Mouse (Mus musculus) kidney, embryonic 14.5 days (tissue): ENCODE results near the gene Mrpl16. TPM values are rescaled to one million over a fixed set of nuclear protein-coding genes. Genes with fewer than 3 reads are reported as not detected.
A peak's percentile ranks its signal among the peaks of the same experiment; 100 is the strongest.

Experiments
- ATAC-seq: fragments of 200-750 bp; cut with Nextera tagmentation; 2 replicates; pipeline ENCODE4 v1.8.0; 2017; ENCODE audit warnings: moderate number of reproducible peaks, mild to moderate bottlenecking, moderate TSS enrichment, moderate library complexity; ENCODE audit not compliant: low FRiP score, low TSS enrichment
- H3K27ac ChIP-seq: fragments of 300-500 bp; sonication (generic); 2 replicates; pipeline ENCODE4 v1.5.1; 2014; ENCODE audit warnings: low read depth, mild to moderate bottlenecking, low read length, moderate library complexity, mixed read lengths
- H3K27me3 ChIP-seq: fragments of 300-500 bp; sonication (generic); 2 replicates; pipeline ENCODE4 v1.6.1; 2014; ENCODE audit warnings: mild to moderate bottlenecking, low read length; ENCODE audit not compliant: control insufficient read depth, insufficient read depth
- H3K36me3 ChIP-seq: fragments of 300-500 bp; sonication (generic); 2 replicates; pipeline ENCODE4 v1.6.1; 2014; ENCODE audit warnings: low read length, mixed read lengths; ENCODE audit not compliant: control insufficient read depth, insufficient read depth
- H3K4me1 ChIP-seq: fragments of 300-500 bp; sonication (generic); 2 replicates; pipeline ENCODE4 v1.6.1; 2014; ENCODE audit warnings: low read length, mixed read lengths; ENCODE audit not compliant: control insufficient read depth, insufficient read depth
- H3K4me2 ChIP-seq: fragments of 300-500 bp; sonication (generic); replicated peaks from 2 replicates; pipeline ENCODE4 v1.6.1; 2014; ENCODE audit warnings: low read depth, mild to moderate bottlenecking, low read length
- H3K4me3 ChIP-seq: fragments of 300-500 bp; sonication (generic); 2 replicates; pipeline ENCODE4 v1.5.1; 2014; ENCODE audit warnings: mild to moderate bottlenecking, low read length
- H3K9ac ChIP-seq: fragments of 300-500 bp; sonication (generic); 2 replicates; pipeline ENCODE4 v1.6.1; 2014; ENCODE audit warnings: low read depth, mild to moderate bottlenecking, low read length, moderate library complexity
- H3K9me3 ChIP-seq: fragments of 300-500 bp; sonication (generic); 2 replicates; pipeline ENCODE4 v1.6.1; 2016; ENCODE audit warnings: low read length; ENCODE audit not compliant: control insufficient read depth
- WGBS: fragments of 180-500 bp; shearing (Covaris S2); extraction: QIAGEN DNeasy Blood & Tissue Kit; methylation state at CpG from one replicate; pipeline ENCODE4 v1.1.7; 2014; 5-methylcytosine and 5-hydroxymethylcytosine counted together
- polyA plus RNA-seq: library from polyadenylated mRNA; unstranded; fragments of >200 nt; fragmentation: Nextera tagmentation; extraction: Ambion mirVana; gene quantifications from 2 replicates; pipeline ENCODE4 v1.2.1, GENCODE M21; 2014

Mrpl16 gene
- polyA plus RNA-seq, 1 experiment from 2014 or later = 59.8 TPM

DNA sequence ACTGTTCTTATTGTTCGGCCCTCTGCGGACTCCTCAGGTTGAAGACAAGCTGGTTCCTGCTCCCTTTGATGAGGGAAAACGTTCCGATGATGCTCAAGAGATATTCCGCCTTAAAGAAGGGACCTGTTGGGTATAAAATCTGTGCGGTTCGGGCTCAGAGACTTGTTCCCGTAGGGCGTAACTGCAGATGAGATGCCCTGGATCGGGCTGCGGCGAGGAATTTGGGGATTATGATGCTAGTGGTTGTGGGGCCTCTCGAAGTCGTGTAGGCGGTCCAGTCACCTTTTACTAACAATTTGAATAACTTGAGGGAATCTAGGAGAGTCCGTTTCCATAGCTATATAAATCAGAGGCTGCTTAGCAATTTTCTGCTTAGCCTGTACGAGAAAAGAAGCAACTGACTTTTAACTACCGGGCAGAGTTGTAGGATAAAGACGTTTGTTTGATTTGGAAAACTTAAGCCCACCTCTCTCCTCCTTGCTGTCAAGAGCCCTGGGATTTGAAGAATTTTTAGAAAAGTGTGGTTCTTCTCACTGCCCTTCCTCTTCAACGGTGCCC, 49.0 kb downstream of the Mrpl16 start, which contains the start of gene Stx3:
Gene Stx3, minus strand, starts transcription at position 261 of the 558 bp plus-strand sequence.
- peak within 1 kb of the TSS; percentile 77 for H3K9ac ChIP-seq
- peak within 1 kb of the TSS; percentile 75 for H3K4me3 ChIP-seq
- no peaks in the 10 kb centered on the region; the same call in 1 of the 2 replicates for H3K4me1 ChIP-seq
- H3K27me3 ChIP-seq = no peaks in the 10 kb centered on the region
- H3K9me3 ChIP-seq = no peaks in the 10 kb centered on the region
- peak within 1 kb of the TSS; percentile 94 for H3K4me2 ChIP-seq
- H3K27ac ChIP-seq = peak within 1 kb of the TSS; percentile 62; the same call in 1 of the 2 replicates
- no peak for ATAC-seq
- H3K36me3 ChIP-seq = no peaks in the 10 kb centered on the region
- WGBS = under 1% methylated on average over 20 of the region's 20 CpGs

DNA sequence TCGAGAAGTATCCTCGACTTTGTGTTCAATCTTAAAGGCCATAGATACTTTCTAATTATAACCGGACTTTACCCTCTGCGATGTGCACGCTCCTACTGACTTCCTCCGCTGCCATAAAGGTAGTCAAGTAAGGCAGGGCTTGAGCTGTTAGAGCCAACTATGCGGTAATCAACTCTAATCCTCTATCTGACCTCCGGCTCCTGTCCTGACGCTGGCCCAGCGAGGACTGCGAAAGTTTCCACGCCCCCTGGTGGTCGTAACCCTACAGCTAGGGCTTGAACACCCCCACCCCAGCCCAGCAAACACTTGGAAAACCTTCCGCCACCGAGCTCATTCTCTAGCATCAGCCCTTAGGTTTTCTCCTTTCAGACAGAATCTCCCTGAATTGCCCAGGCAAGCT, 49.6 kb downstream of the Mrpl16 start:
- peak overlapping the region; percentile 75 for H3K4me3 ChIP-seq
- H3K4me2 ChIP-seq = peak overlapping the region; percentile 94
- no peaks in the 10 kb centered on the region for H3K9me3 ChIP-seq
- no peaks in the 10 kb centered on the region for H3K4me1 ChIP-seq
- no peaks in the 10 kb centered on the region for H3K36me3 ChIP-seq
- H3K27ac ChIP-seq = no peak overlapping the region
- no peaks in the 10 kb centered on the region for H3K27me3 ChIP-seq
- 2% methylated on average over 15 of the region's 15 CpGs for WGBS
- no peak overlapping the region for H3K9ac ChIP-seq
- ATAC-seq = peak; percentile 70

DNA sequence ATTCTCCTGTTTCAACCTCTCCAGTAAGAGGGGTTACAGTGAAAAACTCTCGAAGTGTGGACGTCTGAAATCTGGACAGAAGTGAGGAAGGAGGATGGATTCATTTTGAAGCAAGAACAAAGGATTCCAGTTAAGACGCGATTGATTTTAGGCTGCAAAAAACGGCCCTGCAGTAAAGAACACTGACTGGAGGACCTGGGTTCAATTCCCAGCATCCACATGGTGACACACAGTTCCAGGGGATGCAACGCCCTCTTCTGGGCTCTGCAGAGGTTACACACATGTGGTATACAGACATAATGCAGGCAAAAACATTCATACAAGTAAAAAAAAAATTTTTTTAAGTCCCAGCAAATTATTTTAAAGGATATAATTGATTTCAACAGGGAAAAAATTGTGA, 50.0 kb downstream of the Mrpl16 start:
- H3K27me3 ChIP-seq = no peaks in the 10 kb centered on the region
- no peak overlapping the region for H3K27ac ChIP-seq
- peak overlapping the region; percentile 94 for H3K4me2 ChIP-seq
- no peaks in the 10 kb centered on the region for H3K36me3 ChIP-seq
- no peak overlapping the region for H3K9ac ChIP-seq
- H3K9me3 ChIP-seq = no peaks in the 10 kb centered on the region
- ATAC-seq = no peak
- H3K4me3 ChIP-seq = peak overlapping the region; percentile 75; the same call in 1 of the 2 replicates
- H3K4me1 ChIP-seq = no peaks in the 10 kb centered on the region
- WGBS = 32% methylated on average over 6 of the region's 6 CpGs

DNA sequence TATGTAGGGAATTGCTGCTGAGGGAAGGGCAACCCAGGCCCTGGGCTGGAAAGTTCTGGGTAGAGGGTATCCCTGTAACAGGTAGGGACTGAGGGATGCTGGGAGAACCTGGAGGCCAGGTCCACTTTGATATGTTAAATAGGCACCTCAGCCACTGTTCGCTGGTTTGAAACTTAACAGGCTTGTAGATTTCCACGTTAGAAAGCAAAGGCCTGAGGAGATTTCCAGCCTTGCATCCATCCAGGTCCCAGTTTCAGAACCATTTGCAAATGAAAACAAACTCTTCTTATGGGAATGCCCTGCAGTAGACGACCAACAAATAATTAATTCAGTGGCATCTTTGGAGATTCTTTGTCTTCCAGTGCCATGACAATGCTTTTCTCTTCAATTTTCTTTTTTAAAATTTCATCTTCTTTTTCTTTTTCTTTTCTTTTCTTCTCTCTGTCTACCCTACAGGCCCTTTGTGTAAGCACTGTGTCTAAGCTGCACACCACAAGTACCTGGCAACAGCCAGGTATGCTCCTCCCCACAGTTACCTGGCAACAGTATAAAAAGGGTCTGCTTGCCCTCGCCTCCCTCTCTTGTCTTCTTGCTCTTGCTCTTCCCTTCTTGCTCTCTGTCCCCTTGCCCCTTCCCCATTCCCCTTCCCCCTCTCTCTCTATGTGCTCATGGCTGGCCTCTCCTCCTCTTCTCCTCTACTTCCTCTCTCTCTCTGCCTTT, 53.3 kb downstream of the Mrpl16 start:
- Histone ChIP-seq H3K9me3 (no peaks in the 10 kb centered on the region), H3K27me3 (no peaks in the 10 kb centered on the region), H3K27ac (no peak overlapping the region), H3K4me2 (no peak overlapping the region), H3K4me3 (no peak overlapping the region), H3K36me3 (no peaks in the 10 kb centered on the region), H3K4me1 (no peaks in the 10 kb centered on the region), H3K9ac (no peak overlapping the region)
- WGBS = 34% methylated on average over 4 of the region's 4 CpGs
- ATAC-seq = no peak

Other genes starting within 250 kb of the Mrpl16 start
- 0.19 TPM in 1 of 2 replicates, not detected in the other for gene Ms4a4d, start 233.6 kb upstream of the Mrpl16 start, polyA plus RNA-seq
- 2.6 and 2.9 TPM in 2 replicates for gene Ms4a6d, start 165.5 kb upstream of the Mrpl16 start, polyA plus RNA-seq
- gene Ms4a2, start 146.7 kb upstream of the Mrpl16 start, polyA plus RNA-seq = 1.1 and 1.6 TPM in 2 replicates
- not detected in 2 replicates for gene Ms4a3, start 129.5 kb upstream of the Mrpl16 start, polyA plus RNA-seq
- not detected in 2 replicates for gene Oosp2, start 109.8 kb upstream of the Mrpl16 start, polyA plus RNA-seq
- not detected in 2 replicates for gene Oosp1, start 79.2 kb upstream of the Mrpl16 start, polyA plus RNA-seq
- not detected in 2 replicates for gene Oosp3, start 73.3 kb upstream of the Mrpl16 start, polyA plus RNA-seq
- not detected in 2 replicates for gene Gif, start 22.8 kb upstream of the Mrpl16 start, polyA plus RNA-seq
- 19.8 and 20.9 TPM in 2 replicates for gene Stx3, start 49.0 kb downstream of the Mrpl16 start, polyA plus RNA-seq
- 0.12 TPM in 1 of 2 replicates, not detected in the other for gene Olfr1417, start 68.8 kb downstream of the Mrpl16 start, polyA plus RNA-seq
- not detected in 2 replicates for gene Olfr1418, start 90.7 kb downstream of the Mrpl16 start, polyA plus RNA-seq
- gene Olfr1419, start 104.7 kb downstream of the Mrpl16 start, polyA plus RNA-seq = not detected in 2 replicates
- 0.13 and 0.24 TPM in 2 replicates for gene Olfr1420, start 116.2 kb downstream of the Mrpl16 start, polyA plus RNA-seq
- 15.8 and 23.6 TPM in 2 replicates for gene Patl1, start 142.0 kb downstream of the Mrpl16 start, polyA plus RNA-seq
- 7.5 and 9.4 TPM in 2 replicates for gene Osbp, start 195.6 kb downstream of the Mrpl16 start, polyA plus RNA-seq